Mouse (Mus musculus) G1E-ER4 (cell line): ENCODE data around the gene Scap. TPM values are rescaled to one million over a fixed set of nuclear protein-coding genes. Genes with fewer than 3 reads are reported as not detected.

Experiments used
- GATA1 ChIP-seq: IDR thresholded peaks from one replicate; pipeline ENCODE4 v1.8.0; 2012; ENCODE audit warnings: low read length, inconsistent platforms
- polyA plus RNA-seq: library from polyadenylated mRNA; stranded (reverse); fragments of >175 nt; gene quantifications from 2 replicates; pipeline ENCODE4 v1.2.3, GENCODE M21; 2012

Scap gene
- 278 and 318 TPM in 2 replicates for polyA plus RNA-seq

DNA sequence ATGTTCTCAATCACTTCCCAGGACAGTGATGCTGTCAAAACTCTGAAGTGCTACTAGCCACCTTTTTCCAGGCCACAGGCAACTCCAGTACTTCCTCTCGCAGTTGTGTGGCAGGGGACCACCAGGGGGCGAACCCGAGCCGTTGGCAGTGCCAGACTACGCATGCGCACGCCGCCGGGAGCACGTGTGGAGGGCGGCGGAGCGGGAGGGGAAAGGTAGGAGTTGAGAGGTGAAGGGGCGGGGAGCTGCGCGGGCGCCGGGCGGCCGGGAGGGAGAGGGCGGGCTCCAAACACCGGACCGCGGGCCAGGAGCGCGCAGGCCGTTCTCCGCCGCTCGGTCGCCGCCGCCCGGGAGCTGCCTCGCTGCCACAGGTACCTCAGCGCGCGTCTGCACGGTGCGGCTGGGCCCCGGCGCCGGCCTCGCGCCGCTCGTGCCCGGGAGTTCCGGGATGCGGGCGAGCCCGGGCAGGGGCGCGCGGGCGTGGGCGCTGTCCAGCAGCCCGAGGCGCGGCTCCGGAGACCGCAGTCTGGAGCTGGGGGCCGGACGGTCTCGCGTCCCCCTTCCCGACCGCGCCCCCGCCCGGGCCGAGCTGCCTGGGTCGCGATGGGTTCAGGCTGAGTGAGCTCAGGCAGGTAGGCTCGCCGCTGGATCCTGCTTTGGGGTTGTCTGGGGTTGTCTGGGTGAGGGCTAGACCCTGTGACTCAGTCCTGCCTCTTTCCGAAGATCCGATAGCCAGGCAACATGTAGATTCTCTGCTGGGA, at the start of gene Scap:
Scap (plus strand) TSS at position 154 of the 761 bp plus-strand sequence.
- no peak for TF ChIP-seq GATA1

DNA sequence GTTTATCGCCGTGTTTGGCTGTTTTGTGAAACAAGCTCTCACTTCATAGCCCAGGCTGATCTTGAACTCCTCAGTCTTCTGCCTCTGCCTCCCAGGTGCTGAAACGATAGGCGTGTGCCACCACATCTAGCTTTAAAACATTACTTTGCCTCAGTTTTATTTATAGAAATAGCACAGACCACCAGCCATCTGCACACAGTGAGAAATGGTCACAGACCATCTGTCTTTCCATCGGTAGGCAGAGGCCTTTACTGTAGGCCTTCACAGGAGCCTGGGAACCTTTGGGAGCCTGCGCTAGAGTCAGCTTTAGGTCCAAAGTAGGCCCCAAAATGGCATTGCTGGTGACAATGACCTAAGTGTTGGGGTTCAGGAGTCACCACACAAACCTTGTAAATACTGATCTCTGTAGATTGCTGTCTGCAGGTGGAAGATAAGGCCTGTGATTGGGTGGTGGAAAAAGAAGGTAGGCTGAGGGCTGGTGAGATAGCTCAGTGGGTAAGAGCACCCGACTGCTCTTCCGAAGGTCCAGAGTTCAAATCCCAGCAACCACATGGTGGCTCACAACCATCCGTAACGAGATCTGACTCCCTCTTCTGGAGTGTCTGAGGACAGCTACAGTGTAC, 48.9 kb upstream of the Scap start:
- TF ChIP-seq GATA1 = no peak

GRCm38 (mm10) chr9:110287321-110287924, 45.7 kb upstream of the Scap start:
- no peak for TF ChIP-seq GATA1

- TF ChIP-seq GATA1 = no peak
These were observed 39.8 kb upstream of the Scap start for GRCm38 (mm10) chr9:110293254-110293718.

DNA sequence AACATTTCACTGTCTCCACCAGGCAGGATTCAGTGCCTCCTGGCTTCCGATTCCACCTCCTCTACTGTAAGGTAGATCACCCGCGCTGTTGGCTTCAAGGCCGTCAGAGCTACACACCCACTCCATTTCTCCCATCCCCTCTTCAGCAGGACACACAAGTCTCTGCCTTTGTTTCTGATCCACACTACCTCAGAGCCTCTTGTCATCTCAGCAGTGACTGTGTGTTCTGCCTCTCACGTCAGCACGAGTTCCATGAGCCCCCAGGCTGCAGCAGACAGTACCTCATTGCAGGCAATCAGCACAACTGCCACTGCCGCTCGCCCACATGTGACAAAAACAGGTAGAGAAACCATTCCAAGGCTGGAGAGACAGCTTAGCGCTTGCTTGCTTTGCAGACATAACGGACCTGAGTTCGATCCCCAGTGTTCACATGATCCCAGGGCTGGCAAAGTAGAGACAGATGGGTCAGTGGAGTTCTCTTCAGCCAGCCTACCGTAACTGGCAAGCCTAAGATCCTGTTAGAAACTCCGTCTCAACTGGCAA, 39.1 kb upstream of the Scap start:
- no peak for TF ChIP-seq GATA1

- no peak for TF ChIP-seq GATA1
These were observed 38.3 kb upstream of the Scap start for GRCm38 (mm10) chr9:110294786-110295185.

DNA sequence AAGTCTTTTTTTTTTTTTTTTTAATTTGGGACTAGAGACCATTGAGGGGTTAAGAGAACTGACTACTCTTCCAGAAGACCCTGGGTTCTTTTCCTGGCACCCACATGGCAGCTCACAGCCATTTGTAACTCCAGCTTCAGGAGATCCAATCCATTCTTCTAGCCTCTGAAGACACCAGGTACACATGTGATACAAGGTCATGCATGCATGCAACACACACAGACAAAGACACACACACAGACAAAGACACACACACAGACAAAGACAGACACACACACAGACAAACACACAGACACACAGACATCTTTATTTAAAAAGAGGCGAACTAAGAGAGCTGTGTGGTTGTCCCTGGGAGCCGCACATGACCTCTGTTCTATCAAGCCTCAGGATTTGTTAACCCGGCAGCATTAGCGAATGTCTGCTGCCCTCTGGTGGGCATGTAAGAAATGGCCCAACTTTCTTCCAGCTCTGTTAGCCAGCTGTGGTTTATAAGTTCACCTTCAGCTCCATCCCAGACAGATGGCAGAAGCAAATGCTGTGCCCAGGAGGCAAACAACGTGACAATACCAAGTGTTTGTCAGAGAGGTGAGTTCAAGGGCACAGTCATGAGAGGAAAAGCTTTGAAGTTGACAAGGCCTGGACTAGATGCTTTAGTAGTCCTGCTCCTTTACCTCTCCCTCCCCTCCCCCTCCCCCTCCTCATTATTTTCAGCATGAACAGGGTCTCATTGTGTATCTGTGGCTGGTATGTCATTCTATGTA, 36.0 kb upstream of the Scap start:
- TF ChIP-seq GATA1 = no peak

- TF ChIP-seq GATA1 = no peak
These were observed 28.6 kb upstream of the Scap start for GRCm38 (mm10) chr9:110304516-110304915.

DNA sequence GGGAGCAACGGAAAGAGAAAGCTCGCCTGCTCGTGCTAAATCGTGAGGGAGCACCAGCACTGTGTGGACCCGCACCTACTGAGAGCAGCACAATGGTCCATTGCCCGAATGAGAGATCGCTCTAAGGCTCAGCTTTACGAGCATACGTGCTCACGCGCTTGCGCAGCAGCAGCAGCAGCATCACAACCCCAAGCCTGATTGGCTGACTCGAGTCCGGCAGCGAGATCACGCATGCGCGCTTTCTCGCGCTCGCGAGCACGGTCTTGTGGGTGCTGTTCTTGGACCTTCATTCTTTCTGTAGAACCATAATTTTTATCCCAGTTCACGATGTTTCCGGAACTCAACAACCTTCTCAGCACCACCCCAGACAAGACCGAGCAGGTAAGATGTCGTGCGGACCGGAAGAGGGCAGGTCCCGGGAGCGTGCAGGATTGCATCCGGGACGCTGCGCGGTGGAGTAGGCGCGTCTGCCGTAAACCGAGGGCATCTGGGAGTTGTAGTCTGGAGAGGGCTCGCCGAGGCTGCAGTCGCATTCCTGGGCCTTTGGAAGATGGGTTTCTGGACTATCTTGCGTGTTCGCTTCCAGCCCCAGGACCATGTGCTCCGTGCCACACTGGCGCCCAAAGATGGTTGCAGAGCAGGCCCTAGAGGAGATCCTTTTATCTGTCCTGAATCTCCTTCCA, 28.0 kb upstream of the Scap start, which contains the start of gene Elp6:
Elp6 (plus strand) TSS at position 205 of the 683 bp plus-strand sequence.
- no peak for TF ChIP-seq GATA1

- no peak for TF ChIP-seq GATA1
These were observed 26.7 kb upstream of the Scap start for GRCm38 (mm10) chr9:110306371-110306770.

- TF ChIP-seq GATA1 = no peak
These were observed 18.4 kb upstream of the Scap start for GRCm38 (mm10) chr9:110314706-110315105.

GRCm38 (mm10) chr9:110315410-110315809, 17.7 kb upstream of the Scap start:
- no peak for TF ChIP-seq GATA1

DNA sequence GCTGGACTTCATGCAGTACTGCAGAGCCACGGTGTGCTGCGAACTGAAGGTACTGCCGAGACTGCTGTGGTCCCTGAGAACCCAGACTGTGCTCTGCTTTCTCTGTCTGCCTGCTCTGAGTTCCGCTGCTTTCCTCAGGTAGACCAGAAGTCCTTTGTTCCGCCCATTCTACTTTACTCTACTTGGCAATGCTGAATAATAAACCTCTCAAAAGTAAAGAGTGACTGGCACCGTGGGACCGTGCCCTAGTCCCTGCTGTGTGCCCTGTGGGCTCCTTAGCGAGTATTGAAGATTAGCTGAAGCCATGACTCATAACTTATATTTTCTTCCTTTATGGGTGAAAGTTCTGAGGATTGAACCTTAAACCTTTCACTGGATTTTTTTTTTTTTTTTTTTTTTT, 17.2 kb upstream of the Scap start:
- TF ChIP-seq GATA1 = no peak

DNA sequence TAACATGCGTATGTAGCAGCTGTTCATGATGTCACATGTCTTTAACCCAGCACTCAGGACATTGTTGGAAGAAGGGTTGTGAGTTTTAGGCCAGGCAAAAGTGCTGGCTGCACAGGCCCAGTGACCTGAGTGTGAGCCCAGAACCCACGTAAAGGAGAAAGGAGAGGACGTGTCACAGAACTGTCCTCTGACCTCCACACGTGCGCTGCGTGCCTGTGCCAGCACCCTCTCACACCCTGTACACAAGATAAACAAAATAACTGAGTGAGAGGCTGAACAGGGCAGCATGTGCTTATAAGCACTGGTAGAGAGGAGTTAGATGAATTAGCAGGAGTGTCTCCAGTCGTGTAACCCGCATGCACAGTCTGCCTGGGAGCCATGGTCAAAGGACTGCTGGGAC, 16.6 kb upstream of the Scap start:
- TF ChIP-seq GATA1 = no peak

- no peak for TF ChIP-seq GATA1
These were observed 12.3 kb upstream of the Scap start for GRCm38 (mm10) chr9:110320769-110321168.
